Mouse (Mus musculus) limb, embryonic 11.5 days (tissue): ENCODE data around the gene Htr7. TPM values are rescaled to one million over a fixed set of nuclear protein-coding genes. Genes with fewer than 3 reads are reported as not detected.

Source experiments
- polyA plus RNA-seq: library from polyadenylated mRNA; unstranded; fragments of >200 nt; fragmentation: Nextera tagmentation; extraction: Ambion mirVana; gene quantifications from 2 replicates; pipeline ENCODE4 v1.2.1, GENCODE M21; 2014

Htr7 gene
- polyA plus RNA-seq, 1 experiment from 2014 or later = not detected

Other genes with a start within 250 kb of the Htr7 start
- gene Rpp30, start 26.2 kb upstream of the Htr7 start, polyA plus RNA-seq = 88.6 and 102 TPM in 2 replicates
- 0.80 and 0.99 TPM in 2 replicates for gene Ankrd1, start 62.6 kb upstream of the Htr7 start, polyA plus RNA-seq